Mouse (Mus musculus): ENCODE data around the gene Wdr45b. TPM values are rescaled to one million over a fixed set of nuclear protein-coding genes. Genes with fewer than 3 reads are reported as not detected.
"Not testable (repeated sequence)": the region's sequence is repeated elsewhere in the genome, so short reads cannot be mapped to it uniquely, and the experiment has no call there.

The Wdr45b gene
- total RNA-seq, 2 experiments from 2014 or later: 55.8 to 56.4 TPM

- DNase-seq: no peak
Observed at GRCm38 (mm10) chr11:121326681-121327080, 27.6 kb downstream of the Wdr45b start.

- no peak for DNase-seq
Observed at GRCm38 (mm10) chr11:121326034-121326433, 28.2 kb downstream of the Wdr45b start.

- not testable (repeated sequence) for DNase-seq
Observed at GRCm38 (mm10) chr11:121307712-121308111, 46.5 kb downstream of the Wdr45b start.

GRCm38 (mm10) chr11:121306608-121307007, 47.6 kb downstream of the Wdr45b start:
- DNase-seq: no peak

- no peak for DNase-seq
Observed at GRCm38 (mm10) chr11:121305371-121305770, 48.9 kb downstream of the Wdr45b start.

- no peak for DNase-seq
Observed at GRCm38 (mm10) chr11:121300265-121300664, 54.0 kb downstream of the Wdr45b start.

GRCm38 (mm10) chr11:121298493-121298892, 55.8 kb downstream of the Wdr45b start:
- DNase-seq: no peak

- no peak for DNase-seq
Observed at GRCm38 (mm10) chr11:121294771-121295170, 59.5 kb downstream of the Wdr45b start.

- DNase-seq: no peak
Observed at GRCm38 (mm10) chr11:121289859-121290258, 64.4 kb downstream of the Wdr45b start.

GRCm38 (mm10) chr11:121282911-121283310, 71.3 kb downstream of the Wdr45b start:
- DNase-seq: no peak

- no peak for DNase-seq
Observed at GRCm38 (mm10) chr11:121278011-121278410, 76.2 kb downstream of the Wdr45b start.

GRCm38 (mm10) chr11:121277516-121277915, 76.7 kb downstream of the Wdr45b start:
- DNase-seq: no peak

Small RNA genes within 50 kb of the gene (microRNA-seq; reads per million reads assigned to microRNA genes)
- gene Mir7236: 0 to 0.20 reads per million in 2 experiments

Other genes starting within 250 kb of the Wdr45b start
- not detected for gene Tex19.2, start 235.8 kb downstream of the Wdr45b start, total RNA-seq (2021)
- gene Tex19.1, start 208.3 kb downstream of the Wdr45b start, total RNA-seq (2021): not detected
- gene Uts2r, start 194.2 kb downstream of the Wdr45b start, total RNA-seq (2021): under 1 TPM; 0.14 to 0.20 TPM
- 10 to 100 TPM; 17.0 to 17.8 TPM for gene Hexdc, start 150.0 kb downstream of the Wdr45b start, total RNA-seq (2021)
- gene Ogfod3, start 149.7 kb downstream of the Wdr45b start, total RNA-seq (2021): 10 to 100 TPM; 18.7 to 22.2 TPM
- gene Cybc1, start 125.1 kb downstream of the Wdr45b start, total RNA-seq (2021): 10 to 100 TPM; 11.8 to 12.5 TPM
- 10 to 100 TPM; 58.7 to 62.4 TPM for gene Narf, start 117.2 kb downstream of the Wdr45b start, total RNA-seq (2021)
- gene Foxk2, start 94.5 kb downstream of the Wdr45b start, total RNA-seq (2021): 10 to 100 TPM; 30.3 to 34.5 TPM
- gene Rab40b, start 33.8 kb upstream of the Wdr45b start, total RNA-seq (2021): 1 to 10 TPM; 2.9 to 3.3 TPM
- gene Fn3krp, start 67.0 kb upstream of the Wdr45b start, total RNA-seq (2021): 1 to 10 TPM; 5.2 to 6.5 TPM
- 10 to 100 TPM; 13.7 to 14.6 TPM for gene Fn3k, start 80.5 kb upstream of the Wdr45b start, total RNA-seq (2021)
- gene Tbcd, start 97.5 kb upstream of the Wdr45b start, total RNA-seq (2021): 10 to 100 TPM; 24.7 to 25.2 TPM
- under 1 TPM in 1 of 2 experiments, not detected in 1; 0.07 TPM for gene Zfp750, start 164.9 kb upstream of the Wdr45b start, total RNA-seq (2021)

All from heart, postnatal 4 days (tissue).